ENCODE assay signal across 25 mouse cellular contexts in the genomic region with DNA sequence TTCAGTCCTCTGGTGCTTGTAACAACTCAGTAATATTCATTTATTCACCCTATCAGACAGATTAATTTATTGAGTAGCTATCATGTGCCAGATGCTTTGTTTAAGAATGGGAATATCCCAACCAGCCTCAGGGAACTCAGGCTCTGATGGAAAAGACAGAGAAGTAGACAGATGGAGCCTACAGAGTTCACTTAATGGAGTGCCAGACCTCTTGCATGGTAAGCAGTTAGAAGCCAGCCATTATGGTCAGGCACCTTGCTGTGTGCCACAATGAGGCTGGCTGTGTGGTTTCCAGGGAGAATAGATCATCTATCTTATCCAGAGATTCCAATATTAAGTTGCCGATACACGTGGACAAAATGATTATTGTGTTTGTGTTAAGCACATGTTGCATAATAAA.
DNase-seq lines count a peak whose midpoint lies in the region; ATAC-seq and TF ChIP-seq lines count a peak whose summit lies in the region.
"Had no signal": no experiment of that assay in that cellular context is flagged by ENCODE, and none has a peak within 500 bp of the region (broad histone marks: within the 10 kb centered on the region; RNA-seq: fewer than 3 reads in every experiment).

No protein-coding gene starts in this region.

- no peak for TF ChIP-seq CTCF in hindbrain, postnatal 0 days (IDR thresholded peaks at IDR 0.05; ENCODE audit: low read depth)

- 67% methylated on average over 2 of the region's 2 CpGs for WGBS in forebrain, embryonic 16.5 days
- WGBS in forebrain, embryonic 11.5 days: 78% methylated on average over 2 of the region's 2 CpGs
- WGBS in neural tube, embryonic 11.5 days: 62% methylated on average over 2 of the region's 2 CpGs
- 38% methylated on average over 2 of the region's 2 CpGs for WGBS in hindbrain, postnatal 0 days
- WGBS in neural tube, embryonic 15.5 days: 43% methylated on average over 2 of the region's 2 CpGs
- WGBS in intestine, embryonic 15.5 days: 77% methylated on average over 2 of the region's 2 CpGs

- no peaks in the 10 kb centered on the region for H3K9me3 ChIP-seq in forebrain, embryonic 16.5 days (ENCODE audit: control insufficient read depth, low read length)
- H3K9me3 ChIP-seq in forebrain, embryonic 11.5 days (ENCODE audit: control insufficient read depth, low read length): no peaks in the 10 kb centered on the region
- no peaks in the 10 kb centered on the region for H3K9me3 ChIP-seq in neural tube, embryonic 11.5 days (ENCODE audit: control insufficient read depth, low read length)
- no peaks in the 10 kb centered on the region for H3K9me3 ChIP-seq in hindbrain, postnatal 0 days (ENCODE audit: low read length)
- H3K9me3 ChIP-seq in neural tube, embryonic 15.5 days (replicated peaks): no peaks in the 10 kb centered on the region
- H3K9me3 ChIP-seq in intestine, embryonic 15.5 days: no peaks in the 10 kb centered on the region
- H3K9me3 ChIP-seq: embryonic facial prominence, embryonic 12.5 days; heart, embryonic 12.5 days; liver, embryonic 12.5 days; megakaryocyte, embryonic 14.5 days; midbrain, embryonic 15.5 days had no signal

- H3K27ac ChIP-seq in forebrain, embryonic 16.5 days (ENCODE audit: low read length): no peak overlapping the region
- H3K27ac ChIP-seq in forebrain, embryonic 11.5 days (ENCODE audit: low read depth, low read length): no peak overlapping the region
- H3K27ac ChIP-seq in neural tube, embryonic 11.5 days (ENCODE audit: low read depth, low read length): no peak overlapping the region
- no peak overlapping the region for H3K27ac ChIP-seq in hindbrain, postnatal 0 days
- no peak overlapping the region for H3K27ac ChIP-seq in neural tube, embryonic 15.5 days (replicated peaks)
- no peak overlapping the region for H3K27ac ChIP-seq in intestine, embryonic 15.5 days
- H3K27ac ChIP-seq: embryonic facial prominence, embryonic 12.5 days; kidney, postnatal 0 days; liver, embryonic 12.5 days; midbrain, embryonic 15.5 days had no signal

- intact Hi-C loops in heart, postnatal 14 days (cut with DNase I): no loop called here

- H3K4me3 ChIP-seq in forebrain, embryonic 16.5 days (replicated peaks; ENCODE audit: low read length): no peak overlapping the region
- H3K4me3 ChIP-seq in forebrain, embryonic 11.5 days (ENCODE audit: low read depth, low read length): no peak overlapping the region
- H3K4me3 ChIP-seq in neural tube, embryonic 11.5 days (ENCODE audit: low read depth, low read length): no peak overlapping the region
- H3K4me3 ChIP-seq in hindbrain, postnatal 0 days (ENCODE audit: low read length): no peak overlapping the region
- H3K4me3 ChIP-seq in neural tube, embryonic 15.5 days (replicated peaks): no peak overlapping the region
- H3K4me3 ChIP-seq in intestine, embryonic 15.5 days (replicated peaks): no peak overlapping the region
- H3K4me3 ChIP-seq: embryonic facial prominence, embryonic 12.5 days; heart, embryonic 12.5 days; liver, embryonic 12.5 days; megakaryocyte, embryonic 14.5 days; midbrain, embryonic 15.5 days; myocyte had no signal

- H3K4me1 ChIP-seq in forebrain, embryonic 16.5 days (replicated peaks; ENCODE audit: control insufficient read depth, insufficient read depth, low read length): no peaks in the 10 kb centered on the region
- H3K4me1 ChIP-seq in forebrain, embryonic 11.5 days (replicated peaks; ENCODE audit: control insufficient read depth, insufficient read depth, low read length): no peaks in the 10 kb centered on the region
- no peaks in the 10 kb centered on the region for H3K4me1 ChIP-seq in neural tube, embryonic 11.5 days (ENCODE audit: control insufficient read depth, insufficient read depth, low read length)
- no peaks in the 10 kb centered on the region for H3K4me1 ChIP-seq in hindbrain, postnatal 0 days (ENCODE audit: insufficient read depth, low read length)
- H3K4me1 ChIP-seq in neural tube, embryonic 15.5 days: no peaks in the 10 kb centered on the region
- 0 out of 2 replicates have a peak, but pooled peaks cover 2% of the 10 kb centered on the region for H3K4me1 ChIP-seq in intestine, embryonic 15.5 days (replicated peaks)
- H3K4me1 ChIP-seq: embryonic facial prominence, embryonic 12.5 days; heart, embryonic 12.5 days; liver, embryonic 12.5 days; megakaryocyte, embryonic 14.5 days; midbrain, embryonic 15.5 days had no signal

- no peak overlapping the region for H3K4me2 ChIP-seq in forebrain, embryonic 16.5 days (ENCODE audit: low read length)
- H3K4me2 ChIP-seq in forebrain, embryonic 11.5 days (ENCODE audit: low read depth, low read length, severe bottlenecking): no peak overlapping the region
- no peak overlapping the region for H3K4me2 ChIP-seq in neural tube, embryonic 11.5 days (ENCODE audit: low read depth)
- H3K4me2 ChIP-seq in hindbrain, postnatal 0 days (ENCODE audit: low read depth, low read length): no peak overlapping the region
- no peak overlapping the region for H3K4me2 ChIP-seq in neural tube, embryonic 15.5 days
- no peak overlapping the region for H3K4me2 ChIP-seq in intestine, embryonic 15.5 days (replicated peaks)
- H3K4me2 ChIP-seq: embryonic facial prominence, embryonic 12.5 days; heart, embryonic 12.5 days; liver, embryonic 12.5 days; midbrain, embryonic 15.5 days had no signal

- no peaks in the 10 kb centered on the region for H3K27me3 ChIP-seq in forebrain, embryonic 16.5 days (replicated peaks; ENCODE audit: control insufficient read depth, insufficient read depth, low read length)
- no peaks in the 10 kb centered on the region for H3K27me3 ChIP-seq in forebrain, embryonic 11.5 days (ENCODE audit: control insufficient read depth, insufficient read depth, low read length)
- no peaks in the 10 kb centered on the region for H3K27me3 ChIP-seq in neural tube, embryonic 11.5 days (ENCODE audit: control insufficient read depth, insufficient read depth, low read length)
- no peaks in the 10 kb centered on the region for H3K27me3 ChIP-seq in hindbrain, postnatal 0 days (ENCODE audit: insufficient read depth, low read length)
- H3K27me3 ChIP-seq in neural tube, embryonic 15.5 days (replicated peaks): no peaks in the 10 kb centered on the region
- no peaks in the 10 kb centered on the region for H3K27me3 ChIP-seq in intestine, embryonic 15.5 days (replicated peaks)
- H3K27me3 ChIP-seq: embryonic facial prominence, embryonic 12.5 days; heart, embryonic 12.5 days; liver, embryonic 12.5 days; megakaryocyte, embryonic 14.5 days; midbrain, embryonic 15.5 days had no signal

- ATAC-seq in forebrain, embryonic 16.5 days: peak; percentile 47; the same call in 1 of the 2 replicates
- ATAC-seq in forebrain, embryonic 11.5 days (replicated peaks; ENCODE audit: low FRiP score): no peak
- ATAC-seq in neural tube, embryonic 11.5 days (ENCODE audit: insufficient read depth, low FRiP score, low TSS enrichment): 0 out of 2 replicates have a peak, but pooled peaks have one; percentile 58
- no peak for ATAC-seq in hindbrain, postnatal 0 days
- ATAC-seq in neural tube, embryonic 15.5 days (ENCODE audit: low FRiP score): peak; percentile 53; the same call in 1 of the 2 replicates
- ATAC-seq in intestine, embryonic 15.5 days: no peak
- ATAC-seq: CD4-positive, CD25-positive, alpha-beta regulatory T cell, adult 4 months; liver, embryonic 12.5 days; liver, postnatal 0 days; midbrain, embryonic 15.5 days had no signal

- H3K36me3 ChIP-seq in forebrain, embryonic 16.5 days (ENCODE audit: control insufficient read depth, insufficient read depth): no peaks in the 10 kb centered on the region
- H3K36me3 ChIP-seq in forebrain, embryonic 11.5 days (ENCODE audit: control insufficient read depth, insufficient read depth, low read length): no peaks in the 10 kb centered on the region
- no peaks in the 10 kb centered on the region for H3K36me3 ChIP-seq in neural tube, embryonic 11.5 days (ENCODE audit: control insufficient read depth, insufficient read depth, low read length)
- H3K36me3 ChIP-seq in hindbrain, postnatal 0 days (ENCODE audit: insufficient read depth, low read length): no peaks in the 10 kb centered on the region
- H3K36me3 ChIP-seq in neural tube, embryonic 15.5 days: no peaks in the 10 kb centered on the region
- no peaks in the 10 kb centered on the region for H3K36me3 ChIP-seq in intestine, embryonic 15.5 days
- H3K36me3 ChIP-seq: embryonic facial prominence, embryonic 12.5 days; heart, embryonic 12.5 days; liver, embryonic 12.5 days; midbrain, embryonic 15.5 days had no signal

- no peak overlapping the region for H3K9ac ChIP-seq in forebrain, embryonic 16.5 days (replicated peaks; ENCODE audit: low read depth, low read length)
- H3K9ac ChIP-seq in forebrain, embryonic 11.5 days (ENCODE audit: low read length): no peak overlapping the region
- H3K9ac ChIP-seq in neural tube, embryonic 11.5 days (ENCODE audit: low read length): no peak overlapping the region
- H3K9ac ChIP-seq in hindbrain, postnatal 0 days (replicated peaks; ENCODE audit: low read length): no peak overlapping the region
- no peak overlapping the region for H3K9ac ChIP-seq in neural tube, embryonic 15.5 days (replicated peaks)
- H3K9ac ChIP-seq in intestine, embryonic 15.5 days: no peak overlapping the region
- H3K9ac ChIP-seq: embryonic facial prominence, embryonic 12.5 days; heart, embryonic 12.5 days; liver, embryonic 12.5 days; liver, postnatal 0 days; midbrain, embryonic 15.5 days had no signal

- DNase-seq in forebrain, embryonic 11.5 days (ENCODE audit: low spot score): no peak
- peak; percentile 21 for DNase-seq in neural tube, embryonic 11.5 days (ENCODE audit: low spot score)
- DNase-seq in neural tube, embryonic 10.5 days (ENCODE audit: extremely low spot score, low spot score): no peak
- peak; percentile 20 for DNase-seq in hindbrain, postnatal 0 days (ENCODE audit: low spot score)
- DNase-seq in heart, postnatal 14 days: no peak
- DNase-seq: adrenal gland, postnatal 25 days; cerebellum, adult 18-20 months; gastrocnemius, postnatal 25 days; heart, adult 18-20 months; kidney, adult 8-10 months; left cerebral cortex, postnatal 4 days; liver, postnatal 0 days; lung, postnatal 4 days; thymus, postnatal 4 days had no signal

Comparison
In these comparisons a context has a peak if more than half of its experiments do, and no peak if none do; other contexts are left out.
1. ATAC-seq: peak in forebrain, embryonic 16.5 days (single experiment), neural tube, embryonic 11.5 days (single experiment) and neural tube, embryonic 15.5 days (single experiment); none in forebrain, embryonic 11.5 days (single experiment), hindbrain, postnatal 0 days (single experiment) and intestine, embryonic 15.5 days (single experiment).
2. DNase-seq: peak in neural tube, embryonic 11.5 days (single experiment) and hindbrain, postnatal 0 days (single experiment); none in forebrain, embryonic 11.5 days (single experiment), neural tube, embryonic 10.5 days (single experiment) and heart, postnatal 14 days (0 of 2).